Mouse (Mus musculus) C2C12 (cell line): ENCODE data around the gene Dlx4.

Source experiments
- CTCF ChIP-seq: IDR thresholded peaks from one replicate; pipeline ENCODE4 v1.5.1; 2011; ENCODE audit not compliant: control insufficient read depth, insufficient read depth, insufficient read length
- MYOD1 ChIP-seq: IDR thresholded peaks from one replicate; pipeline ENCODE4 v1.6.1; 2011; ENCODE audit warnings: low read depth; ENCODE audit not compliant: control insufficient read depth, insufficient read length
- USF1 ChIP-seq: IDR thresholded peaks from one replicate; pipeline ENCODE4 v1.6.1; 2011; ENCODE audit warnings: low read depth, mild to moderate bottlenecking, control low read depth, moderate library complexity

- no peak for TF ChIP-seq CTCF
- no peak for TF ChIP-seq MYOD1
- no peak for TF ChIP-seq USF1
Measured at GRCm38 (mm10) chr11:95144091-95144945, 1.7 kb downstream of the Dlx4 start.
